Mouse (Mus musculus): Measurements from ENCODE around the gene Gm6904.
"Not testable (repeated sequence)": the region's sequence is repeated elsewhere in the genome, so short reads cannot be mapped to it uniquely, and the experiment has no call there.

Gm6904 gene

DNA sequence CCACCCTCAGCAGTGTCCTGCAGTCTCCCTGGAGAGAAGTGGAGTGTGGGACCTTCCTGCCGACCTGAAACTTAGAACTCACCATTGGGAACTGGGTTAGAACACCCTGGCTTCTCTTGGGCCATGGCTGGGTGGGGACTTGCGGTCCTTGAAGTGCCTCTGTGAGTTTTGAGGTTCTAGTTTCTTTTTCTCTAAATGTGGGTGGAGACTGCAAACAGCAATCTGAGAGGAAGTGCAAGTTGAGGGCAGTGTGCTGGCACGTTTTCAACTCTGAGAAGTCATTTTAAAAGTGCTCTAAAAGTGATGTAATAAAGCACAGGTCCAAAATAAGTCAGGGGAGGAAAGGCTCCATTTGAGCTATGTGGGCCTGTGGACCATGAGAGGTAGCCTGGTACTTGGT lies at the start of gene Gm6904:
TSS of gene Gm6904 (minus strand) at position 161 of the 400 bp plus-strand sequence.
- in situ Hi-C loops (cut with MboI; ENCODE audit: low pct_unique_long_range_greater_than_20kb in 1 of 2, low sequenced_read_pairs in 2 of 2, unreplicated experiment in 1 of 2): no loop called here

DNA sequence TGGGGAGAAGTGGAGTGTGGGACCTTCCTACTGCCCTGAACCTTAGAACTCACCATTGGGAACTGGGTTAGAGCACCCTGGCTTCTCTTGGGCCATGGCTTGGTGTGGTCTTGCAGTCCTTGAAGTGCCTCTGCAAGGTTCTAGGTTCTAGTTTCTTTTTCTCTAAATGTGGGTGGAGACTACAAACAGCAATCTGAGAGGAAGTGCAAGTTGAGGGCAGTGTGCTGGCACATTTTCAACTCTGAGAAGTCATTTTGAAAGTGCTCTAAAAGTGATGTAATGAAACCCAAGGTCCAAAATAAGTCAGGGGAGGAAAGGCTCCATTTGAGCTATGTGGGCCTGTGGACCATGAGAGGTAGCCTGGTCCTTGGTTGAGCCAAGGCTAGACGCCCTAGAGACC lies 37.4 kb upstream of the Gm6904 start, which contains the start of gene Phf11a:
TSS of gene Phf11a (minus strand) at position 132 of the 400 bp plus-strand sequence.
- in situ Hi-C loops (cut with MboI; ENCODE audit: low pct_unique_long_range_greater_than_20kb in 1 of 2, low sequenced_read_pairs in 2 of 2, unreplicated experiment in 1 of 2): not testable (repeated sequence)

DNA sequence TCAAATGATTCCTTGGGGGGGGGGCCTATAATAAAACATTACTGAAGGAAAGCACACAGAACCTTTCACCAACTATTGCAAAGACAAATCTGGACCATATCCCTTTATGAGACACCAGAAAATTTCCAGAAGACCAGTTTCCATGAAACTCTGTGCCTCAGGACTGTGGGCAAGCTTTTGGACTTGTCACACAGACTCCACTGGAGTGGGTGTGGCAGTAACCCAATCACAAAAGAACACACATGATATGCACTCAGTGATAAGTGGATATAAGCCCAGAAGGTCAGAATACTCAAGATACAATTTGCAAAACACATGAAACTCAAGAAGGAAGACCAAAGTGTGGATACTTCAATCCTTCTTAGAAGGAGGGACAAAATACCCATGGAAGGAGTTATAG lies 31.8 kb upstream of the Gm6904 start:
- in situ Hi-C loops (cut with MboI; ENCODE audit: low pct_unique_long_range_greater_than_20kb in 1 of 2, low sequenced_read_pairs in 2 of 2, unreplicated experiment in 1 of 2): not testable (repeated sequence)

DNA sequence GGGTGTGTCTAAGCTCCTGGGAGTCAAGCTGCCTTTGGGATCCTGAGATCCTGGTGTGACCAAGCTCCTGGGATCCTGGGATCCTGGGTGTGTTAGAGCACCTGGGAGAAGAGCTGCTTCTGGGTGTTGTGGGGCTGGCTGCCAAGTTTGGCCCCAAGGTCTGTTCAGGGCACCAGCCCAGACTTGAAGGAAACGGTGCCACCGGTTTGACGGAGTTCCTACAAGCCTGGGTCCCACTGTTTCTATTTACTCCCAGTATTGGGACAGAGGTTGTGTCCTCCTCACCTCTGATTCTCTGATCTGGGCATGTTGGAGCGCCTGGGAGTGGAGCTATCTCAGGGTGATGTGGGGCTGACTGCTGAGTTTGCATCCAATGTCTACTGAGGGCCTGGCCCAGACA lies 14.9 kb upstream of the Gm6904 start:
- in situ Hi-C loops (cut with MboI; ENCODE audit: low pct_unique_long_range_greater_than_20kb in 1 of 2, low sequenced_read_pairs in 2 of 2, unreplicated experiment in 1 of 2): not testable (repeated sequence)

DNA sequence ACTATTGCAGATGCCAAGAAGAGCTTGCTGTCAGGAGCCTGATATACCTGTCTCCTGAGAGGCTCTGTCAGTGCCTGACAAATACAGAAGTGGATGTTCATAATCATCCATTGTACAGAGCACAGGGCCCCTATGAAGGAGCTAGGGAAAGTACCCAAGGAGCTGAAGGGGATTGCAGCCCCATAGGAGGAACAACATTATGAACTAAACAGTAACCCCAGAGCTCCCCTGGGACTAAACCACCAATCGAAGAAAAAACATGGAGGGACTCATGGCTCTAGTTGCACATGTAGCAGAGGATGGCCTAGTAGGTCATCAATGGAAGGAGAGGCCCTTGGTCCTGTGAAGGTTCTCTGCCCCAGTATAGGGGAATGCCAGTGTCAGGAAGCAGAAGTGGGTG lies 4.2 kb downstream of the Gm6904 start:
- in situ Hi-C loops (cut with MboI; ENCODE audit: low pct_unique_long_range_greater_than_20kb in 1 of 2, low sequenced_read_pairs in 2 of 2, unreplicated experiment in 1 of 2): not testable (repeated sequence)

DNA sequence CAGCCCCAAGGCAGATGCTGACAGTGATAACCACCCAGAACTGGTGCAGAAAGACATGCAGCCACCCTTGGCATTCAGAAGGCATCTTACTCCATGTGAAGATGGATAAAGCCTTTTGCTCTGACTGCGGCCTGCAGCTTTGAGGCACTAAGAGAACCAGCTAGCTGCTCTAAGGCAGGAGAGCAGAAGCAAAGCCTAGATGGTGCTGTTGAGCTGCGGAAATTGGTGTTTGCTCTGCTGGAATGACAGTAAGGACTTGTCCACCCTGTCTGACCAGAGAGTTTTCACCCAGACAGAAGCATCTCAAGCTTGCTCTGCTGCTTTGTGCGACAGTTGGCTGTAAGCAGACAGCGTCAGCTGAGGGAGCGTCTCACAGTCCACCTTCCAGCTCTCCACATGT lies 9.7 kb downstream of the Gm6904 start:
- in situ Hi-C loops (cut with MboI; ENCODE audit: low pct_unique_long_range_greater_than_20kb in 1 of 2, low sequenced_read_pairs in 2 of 2, unreplicated experiment in 1 of 2): not testable (repeated sequence)

DNA sequence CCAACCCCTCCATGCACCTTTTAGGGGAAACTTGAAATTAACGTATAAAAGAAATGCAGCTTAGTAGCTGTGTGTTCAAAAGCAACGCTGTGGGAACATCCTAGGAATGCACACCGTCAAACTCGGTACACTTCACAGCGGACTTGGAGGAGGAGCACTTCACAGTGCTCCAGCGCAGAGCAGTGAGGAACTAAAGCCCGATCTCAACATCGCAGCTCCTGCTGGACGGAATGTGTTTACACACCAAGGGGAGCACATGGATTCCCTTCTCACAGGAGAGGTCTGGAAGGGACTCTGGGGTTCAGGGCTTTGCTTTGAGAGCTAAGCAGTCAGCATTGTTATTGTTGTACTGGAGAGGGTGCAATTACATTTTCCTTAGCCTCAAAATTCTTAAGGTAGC lies 26.4 kb downstream of the Gm6904 start:
- in situ Hi-C loops (cut with MboI; ENCODE audit: low pct_unique_long_range_greater_than_20kb in 1 of 2, low sequenced_read_pairs in 2 of 2, unreplicated experiment in 1 of 2): no loop called here

DNA sequence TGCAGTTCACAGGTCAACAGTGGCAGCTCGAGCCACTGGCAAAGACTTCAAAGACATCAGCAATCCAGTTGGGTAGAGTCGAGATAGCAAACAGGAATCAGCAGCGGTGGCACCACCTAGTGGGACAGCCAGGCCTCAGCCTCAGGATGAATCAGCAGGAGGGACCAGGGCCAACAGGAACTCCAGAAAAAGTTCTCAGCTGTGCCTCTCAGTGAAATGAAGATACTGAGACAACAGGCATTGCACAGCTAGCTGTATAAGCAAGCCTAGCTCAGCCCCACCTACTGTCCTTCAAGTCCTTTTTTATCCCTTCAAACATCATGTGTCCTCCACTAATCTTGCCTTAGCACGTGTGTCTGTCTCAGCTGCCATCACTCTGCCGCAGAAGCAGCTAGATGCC lies 28.0 kb downstream of the Gm6904 start:
- in situ Hi-C loops (cut with MboI; ENCODE audit: low pct_unique_long_range_greater_than_20kb in 1 of 2, low sequenced_read_pairs in 2 of 2, unreplicated experiment in 1 of 2): no loop called here

DNA sequence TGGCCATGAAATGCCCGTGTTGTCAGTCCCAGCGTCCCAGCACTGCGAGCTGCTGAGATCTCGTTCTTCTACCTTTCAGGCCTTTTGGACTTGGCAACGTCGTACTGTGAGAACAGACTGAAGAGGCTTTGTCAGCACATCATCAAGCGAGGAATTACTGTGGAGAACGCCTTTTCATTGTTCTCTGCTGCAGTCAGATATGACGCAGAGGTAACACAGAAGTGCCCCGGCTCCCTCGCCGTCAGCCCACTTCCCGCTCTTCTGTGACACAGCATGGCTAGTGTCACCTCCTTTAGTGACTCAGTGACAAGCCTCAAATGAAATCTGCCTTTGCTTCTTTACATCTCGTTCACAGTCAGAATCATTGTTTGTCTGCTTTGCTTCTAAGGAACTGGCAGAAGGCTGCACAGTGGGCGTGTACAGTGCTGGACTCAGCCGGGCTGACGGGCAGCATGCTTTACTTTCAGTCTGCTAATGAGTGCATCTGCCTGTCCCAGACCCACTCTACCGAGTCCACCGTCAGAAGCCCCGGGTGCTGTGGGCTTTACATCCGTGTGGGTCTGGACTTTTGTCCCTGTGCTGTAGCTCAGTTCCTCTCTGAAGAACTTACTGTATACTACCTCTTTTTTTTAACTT lies 29.6 kb downstream of the Gm6904 start:
- in situ Hi-C loops (cut with MboI; ENCODE audit: low pct_unique_long_range_greater_than_20kb in 1 of 2, low sequenced_read_pairs in 2 of 2, unreplicated experiment in 1 of 2): no loop called here

DNA sequence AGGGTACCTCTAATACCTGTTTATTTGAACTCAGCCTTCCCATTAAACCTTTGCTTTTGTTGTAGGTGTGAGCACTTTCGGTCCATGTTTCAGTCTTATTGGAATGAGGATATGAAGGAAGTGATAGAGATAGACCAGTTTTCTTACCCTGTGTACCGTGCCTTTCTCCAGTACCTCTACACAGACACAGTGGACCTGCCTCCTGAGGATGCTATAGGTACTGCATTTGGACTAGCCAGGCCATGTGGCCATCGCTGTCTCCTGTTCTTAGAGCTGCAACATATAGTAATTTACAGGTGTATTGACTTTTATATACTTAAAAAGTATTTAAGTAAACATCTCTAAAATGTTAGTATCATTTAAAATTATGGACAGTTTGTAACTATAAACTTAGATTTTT lies 30.2 kb downstream of the Gm6904 start:
- in situ Hi-C loops (cut with MboI; ENCODE audit: low pct_unique_long_range_greater_than_20kb in 1 of 2, low sequenced_read_pairs in 2 of 2, unreplicated experiment in 1 of 2): no loop called here

DNA sequence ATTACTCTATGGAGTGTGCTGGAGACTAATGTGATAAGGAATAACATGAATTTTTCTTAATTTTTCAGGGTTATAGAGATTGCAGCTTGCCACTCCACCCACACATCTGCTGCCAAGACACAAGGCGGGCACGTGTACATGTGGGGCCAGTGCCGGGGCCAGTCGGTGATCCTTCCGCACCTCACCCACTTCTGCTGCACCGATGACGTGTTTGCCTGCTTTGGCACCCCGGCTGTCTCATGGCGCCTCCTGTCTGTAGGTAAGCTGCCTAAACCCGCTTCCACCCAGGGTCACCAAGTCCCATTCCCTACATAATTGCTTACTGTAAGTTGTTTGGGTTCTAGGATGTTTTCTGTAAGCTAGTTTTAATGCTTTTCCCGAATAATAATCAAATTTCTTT lies 33.8 kb downstream of the Gm6904 start:
- in situ Hi-C loops (cut with MboI; ENCODE audit: low pct_unique_long_range_greater_than_20kb in 1 of 2, low sequenced_read_pairs in 2 of 2, unreplicated experiment in 1 of 2): no loop called here

DNA sequence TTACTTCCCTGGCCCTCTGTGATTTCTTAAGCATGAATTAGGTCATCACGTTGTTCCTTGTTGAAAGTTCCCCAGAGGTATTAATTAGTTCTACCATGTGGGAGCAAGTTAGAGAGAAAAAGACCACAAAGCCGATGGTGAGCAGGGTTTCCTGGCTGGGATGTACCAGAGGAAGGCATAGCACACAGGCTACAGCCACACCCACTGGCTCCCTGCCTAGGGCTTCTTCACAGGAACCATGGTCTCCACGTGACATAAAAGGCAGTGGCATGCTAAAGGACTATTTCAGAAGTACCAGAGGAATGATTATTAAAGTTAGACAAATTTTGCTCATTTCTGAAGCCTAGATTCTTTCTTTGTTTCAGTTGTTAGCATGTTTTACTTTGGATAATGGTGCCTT lies 40.8 kb downstream of the Gm6904 start:
- in situ Hi-C loops (cut with MboI; ENCODE audit: low pct_unique_long_range_greater_than_20kb in 1 of 2, low sequenced_read_pairs in 2 of 2, unreplicated experiment in 1 of 2): no loop called here

DNA sequence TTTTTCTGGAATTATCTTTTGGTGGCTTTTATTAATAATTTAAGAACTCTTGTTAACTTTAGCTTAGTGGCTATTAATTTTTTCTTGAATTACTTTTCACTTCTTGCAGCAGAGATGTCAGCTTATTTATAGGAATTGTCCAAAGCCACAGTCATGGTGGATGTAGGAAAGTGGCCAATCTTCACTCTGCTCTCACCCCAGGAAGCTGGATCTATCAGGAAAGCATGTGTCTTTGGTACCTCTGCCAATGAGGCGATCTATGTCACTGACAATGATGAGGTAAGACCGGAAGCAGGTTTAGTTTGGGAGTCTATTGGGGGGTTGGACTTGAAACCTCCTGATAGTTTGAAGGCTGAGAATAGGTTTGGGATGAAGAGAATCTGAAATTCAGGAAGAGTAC lies 50.2 kb downstream of the Gm6904 start:
- in situ Hi-C loops (cut with MboI; ENCODE audit: low pct_unique_long_range_greater_than_20kb in 1 of 2, low sequenced_read_pairs in 2 of 2, unreplicated experiment in 1 of 2): no loop called here

DNA sequence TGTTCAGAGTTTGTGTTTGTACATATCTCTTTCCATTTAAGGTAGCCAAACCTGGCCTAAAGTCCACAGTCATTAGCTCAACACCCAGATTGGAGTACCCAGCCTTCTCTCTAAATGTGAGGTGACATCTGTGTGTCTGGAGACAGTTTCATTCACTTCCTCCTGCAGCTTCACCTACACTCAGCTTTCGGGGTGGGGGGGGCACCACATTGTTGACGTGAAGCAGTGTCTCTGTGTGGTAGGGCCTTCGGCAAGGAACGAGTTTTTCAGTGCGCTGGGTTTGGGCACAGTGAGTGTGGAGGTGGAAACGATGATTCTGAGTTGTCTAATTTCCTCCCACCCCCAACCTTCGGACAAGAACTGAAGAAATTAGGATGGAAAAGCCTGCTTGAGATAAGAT lies 51.0 kb downstream of the Gm6904 start:
- in situ Hi-C loops (cut with MboI; ENCODE audit: low pct_unique_long_range_greater_than_20kb in 1 of 2, low sequenced_read_pairs in 2 of 2, unreplicated experiment in 1 of 2): no loop called here

DNA sequence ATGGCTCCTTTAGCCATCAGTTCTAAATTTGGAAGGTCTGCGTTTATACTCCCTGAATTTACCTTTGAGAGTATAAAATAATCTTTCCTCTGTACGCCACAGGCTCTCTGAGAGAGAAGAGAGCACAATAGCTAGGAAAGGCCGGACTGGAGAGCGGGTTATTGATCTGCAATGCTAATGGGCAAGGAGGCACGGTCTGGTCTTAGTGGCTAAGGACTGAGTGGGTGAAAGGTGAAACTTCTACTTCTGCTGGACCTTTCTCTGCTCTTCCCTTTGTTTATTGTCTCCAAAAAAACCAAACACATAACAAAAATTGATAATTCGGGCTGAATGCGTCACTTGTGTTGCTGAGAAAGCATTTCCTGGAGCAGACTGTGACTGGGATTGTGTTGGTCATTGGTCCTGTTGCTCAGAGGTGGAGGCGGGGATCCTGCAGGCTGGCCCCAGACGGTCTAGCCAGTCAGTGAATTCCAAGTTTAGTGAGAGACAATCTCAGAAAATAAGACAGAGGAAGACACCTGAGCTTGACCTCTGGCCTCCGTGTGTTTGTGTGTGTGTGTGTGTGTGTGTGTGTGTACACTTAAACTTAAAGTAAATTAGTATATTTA lies 53.9 kb downstream of the Gm6904 start:
- in situ Hi-C loops (cut with MboI; ENCODE audit: low pct_unique_long_range_greater_than_20kb in 1 of 2, low sequenced_read_pairs in 2 of 2, unreplicated experiment in 1 of 2): no loop called here

DNA sequence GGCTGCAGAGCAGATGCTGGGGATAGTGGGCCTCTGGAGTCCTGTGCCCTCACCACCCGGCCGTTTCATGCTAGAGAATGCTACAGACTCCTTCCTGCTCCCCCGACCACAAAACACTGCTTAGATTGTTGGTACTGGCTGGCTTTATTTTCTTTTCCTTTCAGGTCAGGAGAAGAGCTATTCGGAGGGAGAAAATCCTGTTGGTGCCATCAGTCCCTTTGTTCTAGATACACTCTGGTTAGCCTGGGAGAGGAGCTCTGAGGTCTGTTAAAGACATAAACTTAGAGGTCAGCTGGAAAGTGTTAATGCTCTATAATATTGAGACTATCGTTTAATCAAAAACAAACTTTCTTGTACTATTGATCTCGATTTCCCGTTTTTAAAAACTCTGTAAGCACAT lies 54.6 kb downstream of the Gm6904 start:
- in situ Hi-C loops (cut with MboI; ENCODE audit: low pct_unique_long_range_greater_than_20kb in 1 of 2, low sequenced_read_pairs in 2 of 2, unreplicated experiment in 1 of 2): no loop called here

DNA sequence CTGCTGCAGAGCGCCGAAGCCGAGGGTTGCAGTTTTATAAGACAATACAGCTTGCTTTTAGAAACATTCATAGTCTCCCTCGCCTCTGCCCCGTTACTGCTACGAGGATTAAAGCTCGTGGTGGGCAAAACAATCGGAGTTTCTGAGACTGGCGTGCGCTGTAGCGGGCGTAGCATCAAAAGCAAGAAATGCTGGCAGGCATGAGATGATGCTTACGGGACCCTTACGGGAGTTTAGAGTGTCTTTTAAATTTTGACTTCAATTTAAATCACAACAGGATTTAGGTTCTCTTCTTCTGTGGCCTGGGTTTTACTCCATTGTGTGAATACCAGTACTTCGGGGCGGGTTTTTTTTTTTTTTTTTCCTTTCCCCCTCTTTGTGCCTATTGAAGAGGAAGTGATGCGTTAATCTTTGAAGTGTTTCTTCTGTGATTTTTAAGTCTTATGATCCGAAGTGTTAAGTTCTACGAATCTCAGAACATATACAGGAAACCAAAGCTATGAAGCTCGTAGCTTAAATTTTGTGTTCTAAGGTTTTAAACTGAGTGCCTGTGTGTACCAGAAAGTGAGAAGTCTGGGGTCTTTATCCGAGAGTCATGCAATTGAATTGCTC lies 58.3 kb downstream of the Gm6904 start:
- in situ Hi-C loops (cut with MboI; ENCODE audit: low pct_unique_long_range_greater_than_20kb in 1 of 2, low sequenced_read_pairs in 2 of 2, unreplicated experiment in 1 of 2): no loop called here

DNA sequence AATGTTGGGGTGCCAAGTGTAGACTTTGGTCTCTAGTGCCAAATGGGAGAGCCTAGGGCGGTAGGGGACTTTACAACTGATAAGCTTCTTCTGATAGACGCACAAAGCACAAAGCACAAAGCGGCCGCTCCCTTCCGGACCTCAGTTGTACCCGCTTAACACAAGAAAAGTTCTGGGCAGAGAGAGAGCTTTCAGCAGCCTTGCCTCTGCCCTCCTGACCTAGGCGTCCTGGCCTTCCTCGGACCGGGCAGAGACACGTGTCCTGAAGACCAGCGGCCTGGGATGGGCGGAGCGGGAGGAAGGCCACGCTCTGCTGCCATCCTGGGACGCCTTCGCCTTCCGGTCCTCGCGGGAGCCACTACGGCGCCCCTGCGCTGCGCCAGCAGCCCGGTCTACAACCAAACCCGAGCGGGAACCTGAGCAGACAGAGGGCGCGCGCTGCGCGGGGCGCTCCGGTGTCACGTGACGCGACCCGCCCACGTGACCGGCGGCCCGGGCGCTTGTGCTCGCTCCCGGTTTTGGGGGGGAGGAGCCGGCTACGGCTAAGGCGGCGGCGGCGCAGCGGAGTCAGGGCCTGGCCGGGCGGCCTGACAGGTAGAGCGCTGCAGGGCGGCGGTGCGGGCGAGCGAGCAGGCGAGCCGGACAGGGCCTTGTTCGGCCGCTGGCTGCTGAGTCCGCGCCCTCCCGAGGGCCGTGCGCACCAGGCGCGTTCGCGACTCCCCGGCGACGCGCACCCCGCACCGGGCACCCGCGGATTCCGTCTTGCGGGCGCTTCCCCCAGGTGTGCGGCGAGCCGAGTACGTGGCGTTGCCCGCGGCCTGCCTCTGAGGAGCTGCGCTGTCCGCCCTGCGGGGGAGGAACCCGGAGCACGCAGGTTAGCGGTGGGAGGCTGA lies 59.1 kb downstream of the Gm6904 start, which contains the start of gene Rcbtb1:
TSS of gene Rcbtb1 (plus strand) at position 499 of the 893 bp plus-strand sequence.
- in situ Hi-C loops (cut with MboI; ENCODE audit: low pct_unique_long_range_greater_than_20kb in 1 of 2, low sequenced_read_pairs in 2 of 2, unreplicated experiment in 1 of 2): no loop called here

Data from mouse embryonic stem cell (cell line).